Mouse (Mus musculus): ENCODE measurements at regions not wholly inside any gene's neighbourhood (a gene's known extent, or its start where the extent isn't known, plus 50 kb on each side); places are given as distances from the start of the nearest gene placed in this dataset.

GRCm38 (mm10) chr3:156414431-156415427, 146.9 kb upstream of the Negr1 start:
- ATAC-seq (ENCODE audit: low TSS enrichment), result no peak

GRCm38 (mm10) chr3:156418124-156418523, 143.5 kb upstream of the Negr1 start:
- no peak; the same call in 1 of the 2 replicates for ATAC-seq (ENCODE audit: low TSS enrichment)

- peak; percentile 77 for ATAC-seq (ENCODE audit: low TSS enrichment)
Measured at GRCm38 (mm10) chr3:156423100-156423499, 138.5 kb upstream of the Negr1 start.

GRCm38 (mm10) chr3:156455042-156455441, 106.6 kb upstream of the Negr1 start:
- no peak for ATAC-seq (ENCODE audit: low TSS enrichment)

- no peak for ATAC-seq (ENCODE audit: low TSS enrichment)
Measured at GRCm38 (mm10) chr3:156463299-156463698, 98.3 kb upstream of the Negr1 start.

DNA sequence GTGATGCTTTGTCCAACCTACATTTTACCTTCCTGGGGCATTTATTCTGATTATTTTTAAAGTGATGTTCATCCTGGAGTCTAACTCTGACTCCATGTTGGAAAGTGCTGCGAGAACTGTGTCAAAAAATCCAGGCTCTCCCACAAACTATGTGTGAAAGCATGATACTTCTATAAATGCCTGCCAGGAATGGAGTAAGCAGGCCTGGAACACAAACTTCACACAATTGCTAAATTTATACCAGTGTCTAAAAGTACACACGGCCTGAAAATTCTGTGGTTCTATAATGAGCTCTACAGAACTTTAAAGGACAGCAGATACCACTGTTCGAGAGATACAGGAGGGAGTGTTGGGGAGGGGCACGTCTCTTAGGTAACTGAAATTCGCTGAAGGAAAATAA, 96.0 kb upstream of the Negr1 start:
- ATAC-seq (ENCODE audit: low TSS enrichment), result peak; percentile 99

- ATAC-seq (ENCODE audit: low TSS enrichment), result no peak
Measured at GRCm38 (mm10) chr3:156472665-156473064, 88.9 kb upstream of the Negr1 start.
